Mouse (Mus musculus): ENCODE data around the gene Mrps27. TPM values are rescaled to one million over a fixed set of nuclear protein-coding genes. Genes with fewer than 3 reads are reported as not detected.
A peak's percentile ranks its signal among the peaks of the same experiment; 100 is the strongest.

The Mrps27 gene
- polyA plus RNA-seq, 1 experiment, result 28.0 TPM

DNA sequence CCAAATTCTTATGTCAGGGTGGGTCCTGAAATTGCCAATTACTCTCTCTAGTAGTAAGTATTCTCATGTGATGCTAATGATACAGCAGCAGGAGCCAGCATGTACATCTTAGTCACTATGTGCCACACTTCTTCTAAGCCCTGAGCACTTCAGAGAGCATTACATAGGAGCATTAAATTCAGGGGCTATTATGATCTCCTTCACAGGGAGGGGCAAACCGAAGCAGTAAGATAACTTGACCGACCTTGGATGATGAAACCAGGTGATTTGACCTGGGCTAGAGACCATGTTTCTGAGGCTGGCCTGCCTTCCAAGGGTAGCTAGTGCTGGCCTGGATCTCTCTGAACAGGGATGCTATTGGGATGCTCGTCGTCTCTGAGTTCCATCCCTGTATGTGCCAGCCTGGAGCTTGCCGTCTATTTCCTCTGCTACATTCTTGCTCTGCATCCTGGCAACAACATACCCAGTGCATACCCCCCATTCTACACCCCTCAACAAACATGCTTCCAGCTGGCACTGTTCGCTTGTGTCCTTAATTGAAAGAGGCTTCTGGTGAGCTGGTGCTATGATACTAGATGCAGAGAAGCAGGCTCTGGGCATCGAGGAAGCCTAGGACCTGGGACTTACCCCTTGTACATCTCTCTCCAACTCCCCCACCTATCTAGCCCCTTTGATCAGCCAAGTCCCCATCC lies 99.0 kb downstream of the Mrps27 start:
- peak; percentile 96 for DNase-seq (ENCODE audit: low read depth)
- no peak for TF ChIP-seq CTCF (IDR thresholded peaks at IDR 0.05; ENCODE audit: borderline replicate concordance, extremely low read depth, insufficient read depth, insufficient read length)
- TF ChIP-seq POLR2A (IDR thresholded peaks at IDR 0.05; ENCODE audit: borderline replicate concordance, extremely low read depth, insufficient read depth, insufficient read length, poor library complexity, severe bottlenecking), result no peak

DNA sequence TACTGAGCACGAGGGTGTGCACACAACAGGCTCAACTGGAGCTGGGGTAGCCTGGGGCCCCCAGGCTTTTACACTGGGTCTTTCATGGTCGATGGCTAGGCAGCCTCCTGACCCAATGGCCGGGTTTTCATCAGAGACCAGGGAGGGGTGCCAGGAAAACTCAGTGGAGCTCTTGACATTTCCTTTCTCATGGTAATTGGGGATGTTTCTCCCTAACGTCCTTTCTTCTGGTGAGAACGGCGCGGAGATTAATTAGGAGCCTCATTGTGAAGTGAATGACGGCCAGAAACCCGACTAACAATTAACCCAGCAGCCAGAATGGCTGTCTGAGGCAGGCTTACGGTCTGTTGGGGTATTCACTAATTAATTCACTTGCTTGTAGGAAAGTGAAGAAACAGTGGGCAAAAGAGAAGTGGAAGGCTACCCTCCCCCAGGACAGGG lies 99.9 kb downstream of the Mrps27 start:
- peak; percentile 98 for DNase-seq (ENCODE audit: low read depth)
- no peak for TF ChIP-seq POLR2A (IDR thresholded peaks at IDR 0.05; ENCODE audit: borderline replicate concordance, extremely low read depth, insufficient read depth, insufficient read length, poor library complexity, severe bottlenecking)
- TF ChIP-seq CTCF (IDR thresholded peaks at IDR 0.05; ENCODE audit: borderline replicate concordance, extremely low read depth, insufficient read depth, insufficient read length), result no peak

DNA sequence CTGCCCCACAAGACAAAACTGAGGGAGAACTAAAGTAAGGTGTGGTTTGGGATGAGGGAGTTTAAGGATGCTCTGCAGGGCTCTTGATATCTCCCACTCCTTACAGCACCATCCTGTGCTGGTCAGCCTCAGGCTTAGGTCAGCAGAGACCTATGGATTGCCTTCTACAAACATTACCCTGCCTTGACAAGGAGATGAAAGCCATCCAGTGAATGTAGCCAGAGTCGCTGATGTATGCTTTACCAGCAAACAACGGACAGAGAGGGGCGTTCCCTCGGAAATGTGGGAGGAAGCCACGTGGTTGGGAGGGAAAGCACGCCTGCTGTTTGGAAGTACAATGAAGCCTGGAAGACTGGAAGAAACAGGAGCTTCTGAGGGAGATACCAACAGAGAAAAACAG lies 100.3 kb downstream of the Mrps27 start:
- TF ChIP-seq CTCF (IDR thresholded peaks at IDR 0.05; ENCODE audit: borderline replicate concordance, extremely low read depth, insufficient read depth, insufficient read length) (no peak), POLR2A (IDR thresholded peaks at IDR 0.05; ENCODE audit: borderline replicate concordance, extremely low read depth, insufficient read depth, insufficient read length, poor library complexity, severe bottlenecking) (no peak)
- DNase-seq (ENCODE audit: low read depth), result peak; percentile 96

DNA sequence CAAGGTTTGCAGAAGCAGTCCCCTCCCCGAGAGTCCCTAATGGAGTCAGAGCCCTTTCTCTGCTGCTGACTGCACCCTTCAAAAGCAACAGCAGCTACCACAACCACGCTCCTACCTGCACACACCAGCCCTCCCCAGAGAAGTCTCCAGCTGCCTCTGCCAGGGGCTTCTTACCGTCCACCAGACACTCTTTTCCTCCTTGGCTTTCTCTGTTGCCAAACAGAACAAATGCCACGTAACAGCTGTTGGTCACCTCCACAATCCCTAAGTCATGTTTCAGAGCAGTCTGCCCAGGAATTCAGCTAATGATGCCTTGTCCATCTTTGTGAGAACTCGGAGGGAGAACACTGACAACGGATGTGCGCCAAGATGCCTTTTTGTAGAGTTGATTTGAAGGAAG lies 102.4 kb downstream of the Mrps27 start:
- TF ChIP-seq CTCF (IDR thresholded peaks at IDR 0.05; ENCODE audit: borderline replicate concordance, extremely low read depth, insufficient read depth, insufficient read length) (no peak), POLR2A (IDR thresholded peaks at IDR 0.05; ENCODE audit: borderline replicate concordance, extremely low read depth, insufficient read depth, insufficient read length, poor library complexity, severe bottlenecking) (no peak)
- no peak for DNase-seq (ENCODE audit: low read depth)

DNA sequence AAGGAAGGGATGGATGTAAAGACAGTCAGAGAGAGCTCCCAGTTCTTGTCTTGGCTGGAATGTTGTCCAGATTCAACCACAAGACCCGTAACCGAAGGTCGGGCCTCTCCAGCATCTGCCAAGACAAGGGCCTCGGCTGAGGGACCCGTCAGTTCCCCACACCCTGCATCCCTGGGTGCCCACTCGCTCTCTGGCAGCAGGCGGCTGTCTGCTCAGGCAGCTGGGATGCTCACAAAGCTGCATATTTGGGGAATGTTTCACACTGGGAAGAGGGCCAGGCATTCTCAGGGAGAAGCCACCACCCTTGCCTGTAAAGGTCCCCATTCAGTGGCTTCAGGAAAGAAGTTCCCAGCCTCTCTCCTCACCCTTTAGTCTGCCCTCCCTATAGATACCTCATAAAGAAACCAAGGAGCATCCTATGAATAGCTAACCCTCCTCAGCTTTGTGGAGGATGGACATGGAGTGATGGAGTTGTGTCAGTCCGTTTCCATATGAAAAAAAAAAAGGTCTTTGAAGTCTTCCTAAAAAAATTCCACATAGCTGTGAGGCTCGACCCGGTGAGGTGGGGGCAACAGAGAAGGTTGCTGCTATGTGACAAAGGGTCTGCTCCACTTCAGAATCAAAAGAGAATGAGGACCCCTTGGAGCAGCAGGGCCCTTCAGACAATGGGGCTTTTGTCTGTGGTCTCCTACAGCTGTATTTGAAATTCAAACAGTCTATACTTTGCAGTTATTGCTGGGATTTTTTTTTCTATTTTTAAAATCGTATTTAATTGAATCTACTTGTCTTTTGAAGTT lies 103.0 kb downstream of the Mrps27 start:
- TF ChIP-seq POLR2A (IDR thresholded peaks at IDR 0.05; ENCODE audit: borderline replicate concordance, extremely low read depth, insufficient read depth, insufficient read length, poor library complexity, severe bottlenecking), result 0 out of 2 replicates have a peak, but pooled peaks have one; percentile 14
- no peak for TF ChIP-seq CTCF (IDR thresholded peaks at IDR 0.05; ENCODE audit: borderline replicate concordance, extremely low read depth, insufficient read depth, insufficient read length)
- DNase-seq (ENCODE audit: low read depth), result peak; percentile 89

DNA sequence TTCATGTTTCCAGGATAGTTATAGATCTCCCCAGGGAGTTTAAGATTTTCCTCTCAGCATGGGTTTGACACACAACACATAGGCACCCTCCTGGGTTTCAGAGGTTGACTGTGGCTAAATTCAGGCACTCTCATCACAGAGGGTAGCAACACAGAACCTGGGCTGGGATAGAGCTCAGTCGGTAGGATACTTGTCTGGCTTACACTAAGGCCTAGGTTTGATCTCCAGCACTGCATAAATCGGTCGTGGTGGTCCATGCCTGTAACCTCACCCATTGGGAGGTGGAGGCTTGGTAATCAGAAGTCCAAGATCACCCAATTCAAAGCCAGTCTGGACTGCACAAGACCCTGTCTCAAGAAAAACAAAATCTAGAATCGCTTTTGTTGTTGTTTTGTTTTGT lies 103.7 kb downstream of the Mrps27 start:
- DNase-seq (ENCODE audit: low read depth), result peak; percentile 43
- no peak for TF ChIP-seq POLR2A (IDR thresholded peaks at IDR 0.05; ENCODE audit: borderline replicate concordance, extremely low read depth, insufficient read depth, insufficient read length, poor library complexity, severe bottlenecking)
- TF ChIP-seq CTCF (IDR thresholded peaks at IDR 0.05; ENCODE audit: borderline replicate concordance, extremely low read depth, insufficient read depth, insufficient read length), result no peak

DNA sequence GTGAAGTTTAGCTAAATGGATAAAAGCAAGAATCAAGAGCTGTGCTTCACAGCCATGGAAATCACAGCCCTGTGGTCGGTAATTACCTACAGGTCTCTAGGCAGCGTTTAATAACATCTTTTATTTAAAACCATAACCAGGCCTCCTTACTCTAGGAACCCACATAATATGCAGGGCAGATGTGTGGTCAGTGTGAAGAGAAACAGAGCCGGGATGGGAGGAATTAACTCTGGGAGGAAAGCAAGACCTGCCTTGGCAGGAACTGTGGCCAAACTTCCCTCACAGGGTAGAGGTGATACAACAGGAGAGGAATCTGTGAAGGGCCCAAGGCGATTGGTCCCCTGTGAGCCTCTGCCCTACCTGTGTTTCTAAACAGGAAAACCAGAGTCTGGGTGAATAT lies 105.0 kb downstream of the Mrps27 start:
- DNase-seq (ENCODE audit: low read depth), result no peak
- TF ChIP-seq POLR2A (IDR thresholded peaks at IDR 0.05; ENCODE audit: borderline replicate concordance, extremely low read depth, insufficient read depth, insufficient read length, poor library complexity, severe bottlenecking) (no peak), CTCF (IDR thresholded peaks at IDR 0.05; ENCODE audit: borderline replicate concordance, extremely low read depth, insufficient read depth, insufficient read length) (no peak)

DNA sequence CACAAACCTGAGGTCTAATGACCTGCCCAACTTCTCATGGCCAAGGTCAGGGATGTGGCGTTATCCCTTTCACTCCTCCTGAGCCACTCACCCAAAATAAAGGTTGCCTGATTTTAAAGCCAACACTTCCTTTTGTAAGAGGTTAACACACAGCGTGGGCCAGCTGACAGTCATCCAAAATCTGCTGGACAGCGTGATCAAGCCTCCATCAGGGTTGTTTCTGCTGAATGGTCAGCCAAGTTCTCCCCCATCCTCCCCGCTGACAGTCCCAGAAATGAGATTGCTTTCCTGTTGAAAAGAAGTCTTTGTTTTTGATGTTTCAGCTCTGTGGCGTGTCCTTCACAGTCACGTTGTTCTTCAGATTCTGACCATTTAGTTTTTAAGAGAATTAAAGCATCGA lies 106.2 kb downstream of the Mrps27 start:
- DNase-seq (ENCODE audit: low read depth), result peak; percentile 76
- TF ChIP-seq POLR2A (IDR thresholded peaks at IDR 0.05; ENCODE audit: borderline replicate concordance, extremely low read depth, insufficient read depth, insufficient read length, poor library complexity, severe bottlenecking) (no peak), CTCF (IDR thresholded peaks at IDR 0.05; ENCODE audit: borderline replicate concordance, extremely low read depth, insufficient read depth, insufficient read length) (no peak)

DNA sequence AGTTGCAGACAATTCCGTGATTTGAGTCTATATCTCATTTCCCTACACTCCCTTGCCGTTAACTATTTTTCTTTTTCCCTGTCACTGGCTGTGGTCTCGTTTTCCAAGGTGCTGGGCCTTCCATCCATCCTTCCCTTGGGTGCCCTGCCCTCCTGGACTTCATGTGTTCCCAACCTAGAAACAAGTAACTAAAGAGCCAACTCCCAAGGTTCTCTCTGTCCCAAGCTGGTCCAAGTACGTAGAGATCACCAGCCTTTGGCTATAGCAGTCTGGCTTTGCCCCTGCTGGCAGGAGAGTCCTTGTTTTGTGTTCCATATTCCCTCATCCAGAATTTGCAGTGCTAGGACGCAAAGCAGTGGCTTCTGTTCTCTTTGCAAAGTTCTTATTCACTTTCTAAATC lies 106.7 kb downstream of the Mrps27 start:
- TF ChIP-seq CTCF (IDR thresholded peaks at IDR 0.05; ENCODE audit: borderline replicate concordance, extremely low read depth, insufficient read depth, insufficient read length), result no peak
- TF ChIP-seq POLR2A (IDR thresholded peaks at IDR 0.05; ENCODE audit: borderline replicate concordance, extremely low read depth, insufficient read depth, insufficient read length, poor library complexity, severe bottlenecking), result no peak
- DNase-seq (ENCODE audit: low read depth), result no peak

DNA sequence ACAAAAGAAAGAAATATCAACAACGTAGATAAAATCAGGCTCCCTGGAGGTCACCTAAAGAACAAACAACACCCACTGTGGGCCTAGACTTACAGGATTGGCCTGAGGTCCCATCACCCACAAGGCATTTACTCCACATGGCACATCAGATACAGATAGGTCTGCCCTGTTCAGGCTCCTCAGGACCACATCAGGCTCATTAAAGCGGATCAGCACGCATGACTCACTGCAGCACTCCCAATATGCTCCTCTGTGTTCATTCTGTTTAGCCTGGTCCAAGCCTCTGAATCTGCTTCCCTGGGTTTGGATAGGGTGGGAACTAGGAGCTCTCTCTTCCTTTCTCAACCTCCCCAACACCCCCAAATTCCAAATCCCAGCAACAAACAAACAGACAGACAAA lies 107.9 kb downstream of the Mrps27 start:
- TF ChIP-seq CTCF (IDR thresholded peaks at IDR 0.05; ENCODE audit: borderline replicate concordance, extremely low read depth, insufficient read depth, insufficient read length) (no peak), POLR2A (IDR thresholded peaks at IDR 0.05; ENCODE audit: borderline replicate concordance, extremely low read depth, insufficient read depth, insufficient read length, poor library complexity, severe bottlenecking) (no peak)
- DNase-seq (ENCODE audit: low read depth), result no peak

DNA sequence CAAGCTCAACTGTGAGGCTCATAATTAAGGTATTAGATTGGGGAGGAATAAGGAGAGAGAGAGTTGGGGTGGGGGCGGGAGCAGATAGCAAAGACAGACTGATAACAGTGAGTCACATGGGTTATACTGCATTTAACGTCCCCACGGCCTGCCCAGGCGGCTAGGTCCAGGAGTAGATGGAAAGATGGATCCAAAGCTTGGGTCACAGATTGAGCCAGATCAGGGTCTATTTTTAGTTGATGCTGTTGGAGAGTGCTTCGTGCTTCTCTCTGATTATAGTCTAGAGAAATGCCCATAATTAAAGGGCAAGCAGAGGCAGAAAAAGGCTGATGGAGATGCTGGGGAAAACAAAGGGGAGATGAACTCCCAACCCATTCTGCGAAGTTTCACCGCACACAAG lies 110.4 kb downstream of the Mrps27 start:
- no peak for TF ChIP-seq POLR2A (IDR thresholded peaks at IDR 0.05; ENCODE audit: borderline replicate concordance, extremely low read depth, insufficient read depth, insufficient read length, poor library complexity, severe bottlenecking)
- TF ChIP-seq CTCF (IDR thresholded peaks at IDR 0.05; ENCODE audit: borderline replicate concordance, extremely low read depth, insufficient read depth, insufficient read length), result no peak
- no peak for DNase-seq (ENCODE audit: low read depth)

Data from brain, embryonic 14.5 days (tissue).